Mouse (Mus musculus): Measurements from ENCODE around the gene Kctd20.

Kctd20 gene

DNA sequence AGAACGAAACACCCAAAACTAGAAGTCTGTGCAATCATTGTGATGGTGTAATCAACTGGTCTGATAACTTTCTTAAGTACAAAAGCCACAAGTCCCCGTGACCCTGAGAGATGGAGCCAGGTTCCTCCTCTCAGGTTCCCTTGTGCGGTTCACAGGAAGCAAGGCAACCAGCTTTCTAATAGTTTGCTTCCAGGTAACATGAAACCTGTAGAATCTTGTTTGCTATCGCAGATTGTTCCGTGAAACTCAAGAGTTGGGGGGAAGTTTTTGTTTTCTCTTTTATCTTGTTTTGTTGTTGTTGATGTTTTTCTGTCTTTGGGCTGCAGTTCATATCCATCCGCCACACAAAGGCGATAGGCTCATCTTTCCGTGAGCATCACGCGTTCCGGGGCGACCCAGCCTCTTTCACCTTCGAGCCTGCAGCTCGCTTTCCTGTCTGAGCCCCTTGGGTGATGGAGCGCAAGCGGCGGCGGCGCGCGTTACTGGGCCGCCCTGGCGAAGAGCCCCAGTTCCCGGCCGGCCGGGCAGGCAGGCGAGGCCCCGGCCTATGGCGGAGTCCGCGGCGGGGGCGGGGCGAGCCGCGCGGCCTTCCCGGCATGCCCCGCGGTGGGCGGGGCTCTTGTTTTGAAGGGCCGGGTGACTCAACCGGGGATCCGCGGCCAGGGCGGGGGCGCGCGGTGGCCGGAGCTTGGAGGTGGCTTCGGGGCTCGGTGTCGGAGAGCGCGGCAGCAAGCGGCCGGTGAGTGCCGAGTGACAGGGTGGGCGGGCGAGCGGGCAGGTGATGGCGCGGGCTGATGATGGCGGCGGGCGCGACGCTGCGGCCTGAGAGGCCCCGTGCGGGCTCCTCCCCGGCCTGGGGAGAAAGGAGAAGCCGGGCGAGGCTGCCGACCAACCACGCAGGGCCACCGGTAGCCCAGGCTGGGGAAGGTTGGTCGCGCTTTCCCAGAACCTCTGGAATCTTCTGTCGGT lies at the start of gene Kctd20:
Gene Kctd20, plus strand, starts transcription at position 120 of the 969 bp plus-strand sequence.
- DNase-seq = peak; percentile 97 to 98

DNA sequence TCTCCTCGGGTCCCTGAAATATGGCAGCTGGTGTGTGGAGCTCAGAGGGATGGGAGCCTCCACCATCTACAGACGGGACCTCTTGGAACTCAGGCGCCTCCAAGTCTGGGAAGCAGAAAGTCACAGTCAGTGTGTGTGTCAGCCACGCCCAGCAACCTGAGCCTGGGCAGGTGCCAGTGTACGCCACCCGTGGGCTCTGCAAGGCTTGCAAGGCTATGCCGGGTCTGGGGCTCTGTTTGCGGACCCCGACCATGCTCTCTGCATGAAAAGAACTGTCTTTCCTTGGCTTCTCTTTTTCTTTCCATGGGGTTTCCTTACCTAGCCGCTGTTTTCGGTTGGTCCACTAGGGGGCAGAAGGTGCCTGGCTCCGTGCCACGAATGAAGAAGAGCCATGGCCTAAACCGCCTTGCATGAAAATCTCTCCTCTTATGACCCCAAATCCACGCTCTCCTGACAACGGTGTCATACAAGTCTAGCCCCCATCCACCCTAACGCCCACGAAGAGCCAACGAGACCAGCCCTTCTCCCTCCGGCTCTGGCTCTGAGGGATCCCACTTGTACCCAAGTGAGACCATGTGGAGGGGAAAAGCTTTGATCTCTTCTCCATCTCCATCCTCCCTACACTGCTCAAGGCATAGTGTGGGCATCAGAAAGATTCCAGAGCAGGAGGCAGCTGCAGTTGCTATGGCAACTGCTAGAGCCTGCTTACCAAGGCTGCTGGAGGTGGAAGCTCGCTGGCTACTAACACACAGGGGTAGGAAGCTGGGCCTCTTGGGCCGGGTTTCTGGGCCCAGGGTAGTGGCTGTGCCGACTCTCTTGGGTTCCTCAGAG lies 47.0 kb upstream of the Kctd20 start:
- DNase-seq = peak; percentile 81 to 85

DNA sequence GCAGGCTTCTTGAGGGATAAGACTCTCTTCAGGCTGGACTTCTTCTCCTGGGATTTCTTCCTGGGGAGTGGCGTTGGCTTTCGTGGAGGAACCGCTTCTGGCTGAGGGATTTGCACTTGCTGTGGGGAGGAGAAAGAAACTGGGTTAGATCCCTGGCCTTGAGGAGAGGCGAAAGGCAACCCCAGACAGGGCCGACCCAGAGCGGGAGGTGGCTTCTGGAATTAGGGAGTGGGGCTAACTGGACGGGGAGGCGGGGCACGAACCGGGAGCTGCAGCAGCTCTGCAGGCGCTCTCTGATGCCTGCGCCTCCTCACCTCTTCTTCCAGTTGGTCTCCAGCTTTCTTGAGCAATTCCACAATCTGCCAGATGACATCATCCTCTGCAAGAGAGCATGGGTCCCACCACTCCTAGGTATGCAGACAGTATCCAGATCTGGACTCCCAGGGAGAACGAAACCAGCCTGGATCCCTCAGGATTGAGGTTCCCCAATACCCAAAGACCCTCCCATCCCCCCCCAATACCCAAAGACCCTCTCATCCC lies 46.3 kb upstream of the Kctd20 start:
- DNase-seq = no peak

- peak in 1 of 2 experiments; percentile 30 for DNase-seq
These were observed 43.8 kb upstream of the Kctd20 start for GRCm38 (mm10) chr17:28907959-28908358.

DNA sequence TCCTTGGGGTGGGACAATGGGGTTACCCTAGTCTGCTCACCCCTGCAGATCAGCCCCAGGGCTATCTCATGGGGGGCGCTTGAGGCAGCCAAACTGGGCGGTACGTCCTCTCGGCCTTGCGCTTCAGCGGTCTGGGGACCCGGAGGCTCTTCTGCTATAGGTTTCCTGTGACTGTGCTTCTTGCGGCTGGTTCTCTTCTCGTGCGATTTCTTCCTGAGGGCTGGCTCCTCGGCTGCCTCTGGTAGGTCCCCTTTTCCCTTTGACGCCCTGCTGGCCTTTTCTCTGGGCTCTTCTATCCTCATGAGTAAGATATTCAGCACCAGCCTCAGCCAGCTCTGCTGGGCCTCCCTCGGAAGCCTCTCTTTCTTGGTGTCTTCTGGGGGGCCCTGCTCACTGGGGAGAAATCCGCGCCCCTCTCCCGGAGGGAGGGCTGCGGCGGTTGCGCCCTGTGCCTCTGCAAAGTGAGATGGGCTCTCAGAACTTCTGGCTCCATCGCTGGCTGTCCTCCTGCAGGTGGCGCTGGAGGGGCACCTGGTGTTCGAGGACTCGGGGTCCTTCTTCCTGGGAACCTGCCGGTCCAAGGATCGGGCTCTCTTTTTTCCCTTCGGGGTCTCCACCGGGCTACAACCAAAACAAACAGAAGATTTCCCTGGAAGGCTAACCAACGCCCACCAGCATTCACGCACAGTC lies 42.4 kb upstream of the Kctd20 start:
- DNase-seq = peak; percentile 76 to 81

DNA sequence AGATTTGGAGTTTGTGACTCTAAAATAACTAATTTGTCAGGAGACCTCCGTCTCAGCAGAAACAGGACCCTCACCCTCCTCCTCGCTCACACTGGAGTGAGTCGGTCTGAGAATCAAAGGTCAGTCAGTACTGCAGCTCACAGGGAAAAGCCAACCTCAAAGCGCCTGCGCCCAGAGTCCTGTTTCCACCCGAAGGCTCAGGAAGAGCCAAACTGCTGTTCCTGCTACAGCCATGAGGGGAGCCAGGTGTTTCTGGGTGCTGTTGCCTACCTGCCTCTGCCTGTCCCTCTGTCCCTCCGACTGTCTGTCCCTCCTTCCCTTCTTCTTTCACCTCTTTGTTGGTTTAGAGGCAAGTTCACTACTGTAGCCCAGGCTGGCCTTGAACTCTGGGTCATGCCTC lies 41.6 kb upstream of the Kctd20 start:
- DNase-seq = no peak

- DNase-seq = no peak
These were observed 38.5 kb upstream of the Kctd20 start for GRCm38 (mm10) chr17:28913200-28913599.

- DNase-seq = no peak
These were observed 37.8 kb upstream of the Kctd20 start for GRCm38 (mm10) chr17:28913940-28914339.

GRCm38 (mm10) chr17:28915060-28915628 lies 36.6 kb upstream of the Kctd20 start, which contains the start of gene 4930539E08Rik:
4930539E08Rik (minus strand) TSS chr17:28915324.
- DNase-seq = no peak

- DNase-seq = no peak
These were observed 35.2 kb upstream of the Kctd20 start for GRCm38 (mm10) chr17:28916520-28916919.

- DNase-seq = no peak
These were observed 30.7 kb upstream of the Kctd20 start for GRCm38 (mm10) chr17:28921086-28921485.

GRCm38 (mm10) chr17:28922096-28922495 lies 29.7 kb upstream of the Kctd20 start:
- DNase-seq = no peak

DNA sequence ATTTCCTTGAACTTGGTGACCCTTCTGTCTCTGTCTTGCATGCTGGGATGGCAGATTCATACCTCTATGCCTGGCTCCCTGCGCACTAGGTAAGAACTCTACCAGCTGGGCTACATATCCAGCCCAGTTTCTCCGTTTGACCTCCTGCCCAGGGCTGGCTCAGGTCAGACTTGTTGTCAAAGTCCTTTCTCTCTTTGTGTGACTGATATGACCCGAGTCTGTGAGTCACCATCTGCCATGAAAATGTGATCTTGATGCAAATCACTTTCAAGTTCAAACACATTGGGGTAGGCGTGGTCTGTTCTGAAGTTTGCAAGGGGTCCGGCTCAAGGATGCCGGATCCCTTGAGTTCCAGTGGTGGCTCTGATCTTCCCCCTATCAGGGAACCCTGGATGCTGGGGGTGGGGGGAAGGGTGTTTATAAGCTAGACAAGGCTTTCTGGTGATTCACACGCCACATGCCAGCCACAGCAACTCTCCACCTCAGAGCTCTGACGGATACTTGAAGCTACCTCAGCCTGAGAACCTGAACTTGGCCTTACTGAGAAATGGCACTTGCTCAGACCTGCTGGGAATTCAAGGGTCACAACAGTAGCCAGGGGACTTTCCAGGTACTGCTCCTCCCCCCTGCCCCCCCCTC lies 26.7 kb upstream of the Kctd20 start:
- DNase-seq = no peak

- DNase-seq = peak; percentile 91 to 93
These were observed 25.4 kb upstream of the Kctd20 start for GRCm38 (mm10) chr17:28926380-28926779.

- DNase-seq = peak; percentile 65 to 78
These were observed 24.7 kb upstream of the Kctd20 start for GRCm38 (mm10) chr17:28926866-28927635.

DNA sequence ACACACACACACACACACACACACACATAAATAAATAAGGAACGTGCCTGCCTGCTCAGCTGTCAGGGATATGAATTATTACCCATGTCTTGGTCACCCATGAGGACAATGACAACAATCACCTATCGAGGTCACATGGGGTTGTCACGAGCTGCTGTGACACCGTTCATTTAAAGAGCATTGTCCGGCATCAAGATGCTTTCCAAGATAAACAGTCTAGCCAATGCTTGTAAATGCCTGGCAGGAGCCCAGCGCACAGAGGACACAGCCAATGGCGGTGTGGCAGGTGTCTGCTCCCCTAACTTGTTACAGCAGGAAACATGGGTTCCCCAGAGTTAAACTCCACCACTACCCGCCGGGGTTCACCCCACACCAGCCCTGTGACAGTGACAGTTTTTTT lies 23.7 kb upstream of the Kctd20 start:
- no peak for DNase-seq

DNA sequence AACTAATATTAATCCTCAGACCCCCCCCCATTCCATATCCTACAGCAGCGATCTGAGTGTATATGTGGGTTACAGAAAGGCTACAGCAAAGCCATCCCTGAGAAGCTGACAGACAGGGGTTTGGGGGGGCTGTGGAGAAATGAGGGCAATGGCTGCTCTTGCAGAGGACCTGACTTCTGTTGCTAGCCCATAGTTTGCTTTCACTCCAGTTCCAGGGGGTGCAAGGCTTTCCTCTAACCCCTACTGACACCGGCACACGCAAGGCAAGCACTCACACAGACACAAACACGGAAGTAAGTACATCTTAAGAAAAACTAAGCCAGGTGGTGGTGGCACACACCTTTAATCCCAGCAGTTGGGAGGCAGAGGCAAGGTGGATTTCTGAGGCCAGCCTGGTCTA lies 22.4 kb upstream of the Kctd20 start:
- DNase-seq = no peak

DNA sequence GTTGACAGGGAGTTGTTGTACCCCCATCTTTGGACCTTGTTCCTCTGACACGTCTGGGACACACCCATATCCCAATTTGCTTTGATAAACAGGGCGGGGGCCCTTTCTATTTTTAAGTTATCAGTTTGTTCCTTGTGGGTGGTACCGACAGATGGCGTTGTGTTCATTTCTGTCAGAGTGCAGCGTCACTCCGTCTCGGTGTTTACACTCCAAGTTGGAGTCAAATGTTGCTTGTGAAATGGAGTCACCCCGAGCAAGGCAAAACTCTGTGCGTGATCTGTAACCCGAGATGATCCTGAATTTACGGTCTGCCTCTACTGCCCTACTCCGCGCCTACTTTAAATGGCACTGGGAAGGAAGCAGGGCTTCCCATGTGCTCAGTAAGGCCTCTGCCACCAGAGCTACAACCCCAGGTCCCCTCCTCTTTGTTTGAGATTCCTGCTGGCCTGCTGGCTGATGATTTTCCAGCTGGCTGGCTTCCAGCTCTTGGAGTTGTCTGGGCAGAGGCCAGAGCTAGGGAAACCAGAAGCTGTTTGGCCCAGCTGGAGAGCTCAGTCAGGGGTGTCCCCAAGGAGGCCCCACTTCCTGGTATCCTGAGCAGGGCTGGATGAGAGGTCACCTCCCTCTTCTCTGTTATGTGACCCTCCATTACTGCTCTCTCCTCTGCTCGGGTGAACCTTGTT lies 21.2 kb upstream of the Kctd20 start:
- peak; percentile 81 to 83 for DNase-seq

GRCm38 (mm10) chr17:28931436-28932211 lies 20.1 kb upstream of the Kctd20 start:
- no peak for DNase-seq

Data from cerebellum, postnatal 10 days (tissue).